In genomic region chr2:162931123-162931673, GRCm38 (mm10) we compare ENCODE assay signal across 8 mouse cellular contexts. TPM values are rescaled to one million over a fixed set of nuclear protein-coding genes. Genes with fewer than 3 reads are reported as not detected.
DNase-seq lines count a peak whose midpoint lies in the region; ATAC-seq and TF ChIP-seq lines count a peak whose summit lies in the region.

TSS of gene Srsf6 (plus strand) at chr2:162931528.

- DNase-seq in 416B (ENCODE audit: low read depth): peak; percentile 93
- DNase-seq in heart, adult 9 months (ENCODE audit: low spot score in 2 of 2): peak; percentile 93 to 95
- DNase-seq in monocyte, adult 2 months (ENCODE audit: low read depth in 1 of 2, low spot score in 2 of 2): peak; percentile 36 to 74
- peak; percentile 83 to 88 for DNase-seq in spleen, postnatal 36 days (ENCODE audit: low spot score in 2 of 2)

- H3K4me3 ChIP-seq in bone marrow macrophage, adult 2 months (ENCODE audit: insufficient read depth, low read length): peak within 1 kb of the TSS; percentile 99
- peak within 1 kb of the TSS; percentile 95 for H3K4me3 ChIP-seq in embryonic fibroblast, embryonic 13.5 days (ENCODE audit: insufficient read depth, low read length)
- peak within 1 kb of the TSS; percentile 98 for H3K4me3 ChIP-seq in kidney, embryonic 14.5 days (ENCODE audit: low read length)
- H3K4me3 ChIP-seq in limb, embryonic 15.5 days: peak within 1 kb of the TSS; percentile 94

- no peak for TF ChIP-seq CTCF in bone marrow macrophage, adult 2 months (IDR thresholded peaks at IDR 0.05; ENCODE audit: low read depth, low read length)
- TF ChIP-seq CTCF in embryonic fibroblast, embryonic 13.5 days (IDR thresholded peaks at IDR 0.05; ENCODE audit: borderline replicate concordance, insufficient read depth, low read length): no peak

- H3K9me3 ChIP-seq in kidney, embryonic 14.5 days (ENCODE audit: control insufficient read depth, low read length): no peaks in the 10 kb centered on the region
- no peaks in the 10 kb centered on the region for H3K9me3 ChIP-seq in limb, embryonic 15.5 days

- peaks cover 3% of the 10 kb centered on the region; the same call in 1 of the 2 replicates for H3K27me3 ChIP-seq in kidney, embryonic 14.5 days (ENCODE audit: control insufficient read depth, insufficient read depth, low read length)
- no peaks in the 10 kb centered on the region for H3K27me3 ChIP-seq in limb, embryonic 15.5 days

- H3K36me3 ChIP-seq in kidney, embryonic 14.5 days (ENCODE audit: control insufficient read depth, insufficient read depth, low read length): peaks cover 35% of the 10 kb centered on the region
- H3K36me3 ChIP-seq in limb, embryonic 15.5 days: peaks cover 27% of the 10 kb centered on the region

- TF ChIP-seq POLR2A in bone marrow macrophage, adult 2 months (IDR thresholded peaks at IDR 0.05; ENCODE audit: borderline replicate concordance, low read depth, low read length): no peak
- TF ChIP-seq POLR2A in embryonic fibroblast, embryonic 13.5 days (IDR thresholded peaks at IDR 0.05; ENCODE audit: low read depth, low read length): peak; percentile 89

- peaks cover 7% of the 10 kb centered on the region for H3K4me1 ChIP-seq in bone marrow macrophage, adult 2 months (ENCODE audit: control insufficient read depth, insufficient read depth, low read length)
- H3K4me1 ChIP-seq in embryonic fibroblast, embryonic 13.5 days (ENCODE audit: control insufficient read depth, insufficient read depth, low read length): peaks cover 2% of the 10 kb centered on the region
- peaks cover 14% of the 10 kb centered on the region for H3K4me1 ChIP-seq in kidney, embryonic 14.5 days (ENCODE audit: control insufficient read depth, insufficient read depth, low read length)
- H3K4me1 ChIP-seq in limb, embryonic 15.5 days: peaks cover 12% of the 10 kb centered on the region

- peak within 1 kb of the TSS; percentile 100 for H3K9ac ChIP-seq in kidney, embryonic 14.5 days (ENCODE audit: low read depth, low read length)
- H3K9ac ChIP-seq in limb, embryonic 15.5 days: peak within 1 kb of the TSS; percentile 100

- H3K27ac ChIP-seq in bone marrow macrophage, adult 2 months (ENCODE audit: insufficient read depth, low read depth, low read length): peak within 1 kb of the TSS; percentile 91
- peak within 1 kb of the TSS; percentile 87 for H3K27ac ChIP-seq in embryonic fibroblast, embryonic 13.5 days (ENCODE audit: insufficient read depth, low read length)
- peak within 1 kb of the TSS; percentile 98 for H3K27ac ChIP-seq in kidney, embryonic 14.5 days (ENCODE audit: low read depth, low read length)
- peak within 1 kb of the TSS; percentile 98 for H3K27ac ChIP-seq in limb, embryonic 15.5 days

- peak; percentile 92 for ATAC-seq in kidney, embryonic 14.5 days (ENCODE audit: low FRiP score, low TSS enrichment)
- peak; percentile 92 for ATAC-seq in limb, embryonic 15.5 days (ENCODE audit: insufficient number of reproducible peaks, low FRiP score, low TSS enrichment, low read depth)

- 0% methylated on average over 57 of the region's 68 CpGs for WGBS in kidney, embryonic 14.5 days
- under 1% methylated on average over 65 of the region's 68 CpGs for WGBS in limb, embryonic 15.5 days

- peak within 1 kb of the TSS; percentile 73 for H3K4me2 ChIP-seq in kidney, embryonic 14.5 days (replicated peaks; ENCODE audit: low read depth, low read length)
- peak within 1 kb of the TSS; percentile 68 for H3K4me2 ChIP-seq in limb, embryonic 15.5 days

RNA-seq across cellular contexts. Expression of gene Srsf6, which starts in this region (rescaled TPM):
- polyA plus RNA-seq in bone marrow macrophage, adult 2 months (2012; ENCODE audit: insufficient read depth, insufficient read length, missing spikeins): 106 and 115 TPM in 2 replicates
- polyA plus RNA-seq in embryonic fibroblast, embryonic 13.5 days (2011; ENCODE audit: insufficient read length, low read depth, missing spikeins): 198 and 232 TPM in 2 replicates
- 215 and 243 TPM in 2 replicates for polyA plus RNA-seq in kidney, embryonic 14.5 days (2014; fragmentation: Nextera tagmentation; extraction: Ambion mirVana)
- 179 and 186 TPM in 2 replicates for polyA plus RNA-seq in limb, embryonic 15.5 days (2015; fragmentation: Nextera tagmentation; extraction: Ambion mirVana)

Comparison
In these comparisons a context has a peak if more than half of its experiments do, and no peak if none do; other contexts are left out.
1. Peak in every context shown above with its lines: DNase-seq, ATAC-seq, H3K4me3 ChIP-seq and H3K27ac ChIP-seq.